Mouse (Mus musculus): Measurements from ENCODE around the gene Dnajc4. TPM values are rescaled to one million over a fixed set of nuclear protein-coding genes. Genes with fewer than 3 reads are reported as not detected.

The Dnajc4 gene
- 10 to 100 TPM; 31.3 to 32.9 TPM for total RNA-seq (2021)
- long read RNA-seq, experiment 1, partial matches to known transcripts = 10 of 43 reads
- long read RNA-seq, experiment 1, other reads (novel, unspliced or antisense) = 26 of 43 reads
- long read RNA-seq, experiment 2, partial matches to known transcripts = 10 of 39 reads
- long read RNA-seq, experiment 2, other reads (novel, unspliced or antisense) = 24 of 39 reads

GRCm38 (mm10) chr19:6992011-6992858 is at the start of gene Dnajc4:
Gene Dnajc4, minus strand, starts transcription at chr19:6992572.
- peak; percentile 95 for DNase-seq

- no peak for DNase-seq
Measured at GRCm38 (mm10) chr19:7041171-7041570, 48.8 kb upstream of the Dnajc4 start.

- no peak for DNase-seq
Measured at GRCm38 (mm10) chr19:7040637-7041130, 48.3 kb upstream of the Dnajc4 start.

- DNase-seq = peak; percentile 100
Measured at GRCm38 (mm10) chr19:7039841-7040636, 47.7 kb upstream of the Dnajc4 start, which contains the start of gene Stip1. Gene Stip1, minus strand, starts transcription at chr19:7039967.

GRCm38 (mm10) chr19:7039088-7039720 is 46.8 kb upstream of the Dnajc4 start:
- DNase-seq = peak; percentile 41

- no peak for DNase-seq
Measured at GRCm38 (mm10) chr19:7034006-7034405, 41.6 kb upstream of the Dnajc4 start.

GRCm38 (mm10) chr19:7029531-7029930 is 37.2 kb upstream of the Dnajc4 start:
- no peak for DNase-seq

- DNase-seq = no peak
Measured at GRCm38 (mm10) chr19:7020224-7020641, 27.9 kb upstream of the Dnajc4 start.

GRCm38 (mm10) chr19:7019191-7019590 is 26.8 kb upstream of the Dnajc4 start, which contains the start of gene Fermt3:
Gene Fermt3, minus strand, starts transcription at chr19:7019469.
- DNase-seq = peak; percentile 53

- no peak for DNase-seq
Measured at GRCm38 (mm10) chr19:7018546-7018945, 26.2 kb upstream of the Dnajc4 start.

GRCm38 (mm10) chr19:7017541-7018457 is 25.4 kb upstream of the Dnajc4 start:
- DNase-seq = no peak

- DNase-seq = no peak
Measured at GRCm38 (mm10) chr19:7014481-7015135, 22.2 kb upstream of the Dnajc4 start.

- no peak for DNase-seq
Measured at GRCm38 (mm10) chr19:7013984-7014383, 21.6 kb upstream of the Dnajc4 start.

GRCm38 (mm10) chr19:7012426-7012825 is 20.1 kb upstream of the Dnajc4 start:
- no peak for DNase-seq

- no peak for DNase-seq
Measured at GRCm38 (mm10) chr19:7006892-7007593, 14.7 kb upstream of the Dnajc4 start.

GRCm38 (mm10) chr19:6999360-7000063 is 7.1 kb upstream of the Dnajc4 start:
- DNase-seq = no peak

GRCm38 (mm10) chr19:6997721-6998290 is 5.4 kb upstream of the Dnajc4 start:
- no peak for DNase-seq

GRCm38 (mm10) chr19:6996006-6996405 is 3.6 kb upstream of the Dnajc4 start, which contains the start of the genes Nudt22 and Trpt1:
Gene Nudt22, minus strand, starts transcription at chr19:6996117.
Gene Trpt1, plus strand, starts transcription at chr19:6996131.
- DNase-seq = peak; percentile 88

All from gastrocnemius, postnatal 25 days (tissue).